ENCODE assay signal across 29 mouse cellular contexts in genomic region chr4:120061727-120062126, GRCm38 (mm10). TPM values are rescaled to one million over a fixed set of nuclear protein-coding genes. Genes with fewer than 3 reads are reported as not detected.
DNase-seq lines count a peak whose midpoint lies in the region; ATAC-seq lines count a peak whose summit lies in the region.
"Had no signal": no experiment of that assay in that cellular context is flagged by ENCODE, and none has a peak within 500 bp of the region (broad histone marks: within the 10 kb centered on the region; RNA-seq: fewer than 3 reads in every experiment).

No protein-coding gene starts in this region.

- peak; percentile 35 for DNase-seq in midbrain, embryonic 11.5 days (ENCODE audit: low spot score, missing footprints)
- DNase-seq in midbrain, embryonic 10.5 days (ENCODE audit: low spot score), result no peak
- DNase-seq in MN1 (ENCODE audit: low spot score), result no peak
- DNase-seq in gastrocnemius, postnatal 25 days, result no peak
- DNase-seq: adrenal gland, adult 2 months; adrenal gland, postnatal 10 days; adrenal gland, postnatal 25 days; cerebellum, adult 11 months; cerebellum, adult 18-20 months; cerebellum, adult 8-10 months; cerebellum, adult 9-11 months; cerebellum, postnatal 14 days; cerebellum, postnatal 36 days; embryo, embryonic 11 days had no signal

- no peak overlapping the region for H3K27ac ChIP-seq in midbrain, embryonic 11.5 days (ENCODE audit: low read depth, low read length)
- H3K27ac ChIP-seq in midbrain, embryonic 10.5 days (replicated peaks), result no peak overlapping the region
- H3K27ac ChIP-seq: embryonic facial prominence, embryonic 13.5 days; embryonic facial prominence, embryonic 15.5 days; forebrain, embryonic 10.5 days; forebrain, embryonic 12.5 days had no signal

- H3K4me1 ChIP-seq in midbrain, embryonic 11.5 days (ENCODE audit: control insufficient read depth, insufficient read depth, low read length), result no peaks in the 10 kb centered on the region
- peaks cover 8% of the 10 kb centered on the region for H3K4me1 ChIP-seq in midbrain, embryonic 10.5 days
- H3K4me1 ChIP-seq: embryonic facial prominence, embryonic 13.5 days; embryonic facial prominence, embryonic 15.5 days had no signal

- no peak overlapping the region for H3K4me3 ChIP-seq in midbrain, embryonic 11.5 days (ENCODE audit: low read depth, low read length)
- no peak overlapping the region for H3K4me3 ChIP-seq in midbrain, embryonic 10.5 days
- H3K4me3 ChIP-seq: embryonic facial prominence, embryonic 13.5 days; embryonic facial prominence, embryonic 15.5 days; erythroblast, embryonic 14.5 days; forebrain, embryonic 10.5 days; forebrain, embryonic 12.5 days had no signal

- 92% methylated on average over 6 of the region's 6 CpGs for WGBS in midbrain, embryonic 11.5 days
- 94% methylated on average over 6 of the region's 6 CpGs for WGBS in midbrain, embryonic 10.5 days

- no peaks in the 10 kb centered on the region for H3K27me3 ChIP-seq in midbrain, embryonic 11.5 days (ENCODE audit: control insufficient read depth, insufficient read depth, low read length)
- no peaks in the 10 kb centered on the region for H3K27me3 ChIP-seq in midbrain, embryonic 10.5 days (ENCODE audit: low read depth, poor library complexity, severe bottlenecking)
- H3K27me3 ChIP-seq: embryonic facial prominence, embryonic 15.5 days; forebrain, embryonic 12.5 days had no signal

- no peak overlapping the region for H3K9ac ChIP-seq in midbrain, embryonic 11.5 days (ENCODE audit: low read length)
- H3K9ac ChIP-seq: embryonic facial prominence, embryonic 13.5 days; embryonic facial prominence, embryonic 15.5 days; forebrain, embryonic 12.5 days had no signal

- ATAC-seq in midbrain, embryonic 11.5 days (ENCODE audit: low FRiP score), result no peak
- ATAC-seq in granulocyte monocyte progenitor cell, adult 5-6 weeks (replicated peaks; ENCODE audit: poor library complexity, severe bottlenecking), result peak; percentile 88
- peak; percentile 66 for ATAC-seq in megakaryocyte progenitor cell, adult 5-6 weeks (replicated peaks; ENCODE audit: poor library complexity)
- ATAC-seq: forebrain, embryonic 14.5 days; forebrain, embryonic 16.5 days had no signal

- H3K36me3 ChIP-seq in midbrain, embryonic 11.5 days (ENCODE audit: control insufficient read depth, insufficient read depth, low read length), result no peaks in the 10 kb centered on the region
- H3K36me3 ChIP-seq in midbrain, embryonic 10.5 days, result no peaks in the 10 kb centered on the region
- H3K36me3 ChIP-seq: embryonic facial prominence, embryonic 13.5 days; embryonic facial prominence, embryonic 15.5 days; forebrain, embryonic 10.5 days; forebrain, embryonic 12.5 days; G1E had no signal

- no peak overlapping the region for H3K4me2 ChIP-seq in midbrain, embryonic 11.5 days
- H3K4me2 ChIP-seq: embryonic facial prominence, embryonic 13.5 days; embryonic facial prominence, embryonic 15.5 days; forebrain, embryonic 12.5 days had no signal

- no peaks in the 10 kb centered on the region for H3K9me3 ChIP-seq in midbrain, embryonic 11.5 days (ENCODE audit: control insufficient read depth, low read length)
- no peaks in the 10 kb centered on the region for H3K9me3 ChIP-seq in midbrain, embryonic 10.5 days (replicated peaks)
- H3K9me3 ChIP-seq: embryonic facial prominence, embryonic 13.5 days; embryonic facial prominence, embryonic 15.5 days; forebrain, embryonic 10.5 days; forebrain, embryonic 12.5 days had no signal

RNA-seq across cellular contexts. Expression of gene AL607142.1, which starts 3.1 kb away (rescaled TPM):
- polyA plus RNA-seq in midbrain, embryonic 11.5 days (2014; fragmentation: Nextera tagmentation; extraction: Ambion mirVana), result not detected in 2 replicates
- polyA plus RNA-seq in midbrain, embryonic 10.5 days (2016; fragmentation: Nextera tagmentation; extraction: Ambion mirVana), result not detected in 2 replicates
- total RNA-seq in granulocyte monocyte progenitor cell, adult 5-6 weeks (2014; fragmentation: Nextera tagmentation), result not detected in 2 replicates
- not detected in 2 replicates for total RNA-seq in granulocyte monocyte progenitor cell, adult 5-6 weeks (2017)
- not detected in 2 replicates for total RNA-seq in megakaryocyte progenitor cell, adult 5-6 weeks (2015)
- not detected in 2 replicates for total RNA-seq in megakaryocyte progenitor cell, adult 5-6 weeks (2017)
- total RNA-seq in gastrocnemius, postnatal 25 days (2021), result not detected
- total RNA-seq: adrenal gland, adult 2 months; adrenal gland, postnatal 10 days; adrenal gland, postnatal 25 days; adrenal gland, postnatal 4 days; common myeloid progenitor, adult 5-6 weeks; G1E had no signal
- polyA plus RNA-seq: adrenal gland, adult 2 months; brain, embryonic 14.5 days; C2C12; embryonic facial prominence, embryonic 11.5 days; embryonic facial prominence, embryonic 13.5 days; embryonic facial prominence, embryonic 15.5 days; erythroblast, embryonic 14.5 days; forebrain, embryonic 10.5 days; forebrain, embryonic 12.5 days; forebrain, embryonic 14.5 days; forebrain, embryonic 16.5 days; G1E had no signal
